8 mouse cellular contexts compared by ENCODE assay signal in the genomic region with DNA sequence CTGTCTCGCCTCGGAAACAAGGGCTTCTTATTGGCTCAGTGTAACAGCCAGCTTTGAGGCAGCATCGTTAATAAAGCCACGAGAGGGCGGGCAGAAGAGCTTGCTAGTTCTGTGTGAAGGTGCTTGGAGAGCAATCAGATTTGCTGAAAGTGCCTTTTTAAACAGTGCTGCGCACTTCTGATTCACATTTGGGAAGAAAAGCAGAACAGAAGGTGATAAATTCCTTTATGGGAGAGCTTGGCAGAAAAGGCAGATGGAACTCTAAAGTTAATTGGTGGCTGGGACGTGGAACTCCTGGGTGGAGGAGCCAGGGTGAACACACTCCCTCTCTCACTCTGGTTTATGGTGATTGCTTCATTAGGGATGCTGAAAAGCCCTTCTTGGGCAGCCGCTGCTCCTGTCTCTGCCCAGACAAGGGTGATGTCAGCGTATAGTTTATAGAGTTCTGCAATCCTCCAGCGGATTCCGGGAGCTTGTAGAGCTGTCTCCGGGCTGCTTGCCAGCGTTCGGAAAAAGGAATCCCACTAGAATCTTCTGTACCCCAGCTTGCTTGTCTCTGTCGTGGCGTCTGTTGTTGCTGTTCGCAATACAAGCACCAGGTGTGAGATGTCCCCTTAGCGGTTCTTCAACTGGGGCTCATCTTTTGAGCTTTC.
DNase-seq lines count a peak whose midpoint lies in the region; ATAC-seq lines count a peak whose summit lies in the region.

No protein-coding gene starts in this region.

- DNase-seq in hindbrain, embryonic 14.5 days (ENCODE audit: low spot score) = peak; percentile 55
- no peak for DNase-seq in hindbrain, embryonic 10.5 days (ENCODE audit: low spot score)
- peak; percentile 46 to 62 for DNase-seq in layer of hippocampus, postnatal 25 days (ENCODE audit: extremely low spot score in 1 of 2, low spot score in 1 of 2)
- peak; percentile 66 for DNase-seq in midbrain, embryonic 14.5 days
- DNase-seq in urinary bladder, postnatal 25 days (ENCODE audit: low spot score) = peak; percentile 63
- no peak for DNase-seq in spleen, adult 12 weeks (ENCODE audit: low spot score)

- ATAC-seq in hindbrain, embryonic 14.5 days (ENCODE audit: low FRiP score) = peak; percentile 80
- ATAC-seq in forebrain, embryonic 12.5 days (ENCODE audit: low FRiP score) = peak; percentile 83
- ATAC-seq in heart, embryonic 16.5 days (replicated peaks; ENCODE audit: extremely low read depth, insufficient read depth, low FRiP score) = peak; percentile 78
- no peak; the same call in 1 of the 2 replicates for ATAC-seq in midbrain, embryonic 14.5 days (ENCODE audit: low FRiP score, low TSS enrichment)

- H3K9ac ChIP-seq in hindbrain, embryonic 14.5 days = no peak overlapping the region; the same call in 1 of the 2 replicates
- no peak overlapping the region for H3K9ac ChIP-seq in forebrain, embryonic 12.5 days
- no peak overlapping the region for H3K9ac ChIP-seq in heart, embryonic 16.5 days (ENCODE audit: low read length)
- H3K9ac ChIP-seq in midbrain, embryonic 14.5 days (replicated peaks; ENCODE audit: low read length) = no peak overlapping the region

- peaks cover 10% of the 10 kb centered on the region for H3K4me1 ChIP-seq in hindbrain, embryonic 14.5 days (replicated peaks; ENCODE audit: control insufficient read depth, insufficient read depth, low read length)
- no peaks in the 10 kb centered on the region for H3K4me1 ChIP-seq in hindbrain, embryonic 10.5 days (replicated peaks)
- peaks cover 17% of the 10 kb centered on the region for H3K4me1 ChIP-seq in forebrain, embryonic 12.5 days
- H3K4me1 ChIP-seq in heart, embryonic 16.5 days (ENCODE audit: control insufficient read depth, insufficient read depth, low read length) = peaks cover 14% of the 10 kb centered on the region
- no peaks in the 10 kb centered on the region for H3K4me1 ChIP-seq in midbrain, embryonic 14.5 days (ENCODE audit: control insufficient read depth, insufficient read depth, low read length)

- H3K27me3 ChIP-seq in hindbrain, embryonic 14.5 days (ENCODE audit: control insufficient read depth, insufficient read depth, low read length) = no peaks in the 10 kb centered on the region
- no peaks in the 10 kb centered on the region; the same call in 1 of the 2 replicates for H3K27me3 ChIP-seq in hindbrain, embryonic 10.5 days (ENCODE audit: insufficient read depth, poor library complexity, severe bottlenecking)
- H3K27me3 ChIP-seq in forebrain, embryonic 12.5 days = no peaks in the 10 kb centered on the region
- no peaks in the 10 kb centered on the region for H3K27me3 ChIP-seq in heart, embryonic 16.5 days (ENCODE audit: control insufficient read depth, insufficient read depth, low read length)
- no peaks in the 10 kb centered on the region; the same call in 1 of the 2 replicates for H3K27me3 ChIP-seq in midbrain, embryonic 14.5 days (ENCODE audit: control insufficient read depth, insufficient read depth, low read length)

- peak overlapping the region; percentile 28 for H3K4me2 ChIP-seq in hindbrain, embryonic 14.5 days (replicated peaks)
- H3K4me2 ChIP-seq in forebrain, embryonic 12.5 days = peak overlapping the region; percentile 19
- peak overlapping the region; percentile 48 for H3K4me2 ChIP-seq in heart, embryonic 16.5 days (ENCODE audit: low read depth, low read length)
- peak overlapping the region; percentile 20; the same call in 1 of the 2 replicates for H3K4me2 ChIP-seq in midbrain, embryonic 14.5 days (ENCODE audit: low read length)

- H3K4me3 ChIP-seq in hindbrain, embryonic 14.5 days (replicated peaks; ENCODE audit: low read length) = no peak overlapping the region; the same call in 1 of the 2 replicates
- no peak overlapping the region for H3K4me3 ChIP-seq in hindbrain, embryonic 10.5 days
- no peak overlapping the region for H3K4me3 ChIP-seq in forebrain, embryonic 12.5 days (replicated peaks)
- H3K4me3 ChIP-seq in heart, embryonic 16.5 days (ENCODE audit: low read length) = no peak overlapping the region
- no peak overlapping the region for H3K4me3 ChIP-seq in midbrain, embryonic 14.5 days (replicated peaks; ENCODE audit: low read depth, low read length)

- no peaks in the 10 kb centered on the region for H3K36me3 ChIP-seq in hindbrain, embryonic 14.5 days (replicated peaks; ENCODE audit: control insufficient read depth, insufficient read depth)
- no peaks in the 10 kb centered on the region for H3K36me3 ChIP-seq in hindbrain, embryonic 10.5 days
- no peaks in the 10 kb centered on the region for H3K36me3 ChIP-seq in forebrain, embryonic 12.5 days (replicated peaks)
- H3K36me3 ChIP-seq in heart, embryonic 16.5 days (ENCODE audit: control insufficient read depth, insufficient read depth) = no peaks in the 10 kb centered on the region
- H3K36me3 ChIP-seq in midbrain, embryonic 14.5 days (ENCODE audit: control insufficient read depth, insufficient read depth, low read length) = no peaks in the 10 kb centered on the region

- WGBS in hindbrain, embryonic 14.5 days = 46% methylated on average over 18 of the region's 18 CpGs
- WGBS in hindbrain, embryonic 10.5 days = 72% methylated on average over 18 of the region's 18 CpGs
- WGBS in forebrain, embryonic 12.5 days = 49% methylated on average over 18 of the region's 18 CpGs
- WGBS in heart, embryonic 16.5 days = 22% methylated on average over 18 of the region's 18 CpGs
- WGBS in midbrain, embryonic 14.5 days = 57% methylated on average over 18 of the region's 18 CpGs

- H3K9me3 ChIP-seq in hindbrain, embryonic 14.5 days (ENCODE audit: control insufficient read depth, low read length) = no peaks in the 10 kb centered on the region
- H3K9me3 ChIP-seq in hindbrain, embryonic 10.5 days = no peaks in the 10 kb centered on the region
- H3K9me3 ChIP-seq in forebrain, embryonic 12.5 days = no peaks in the 10 kb centered on the region
- H3K9me3 ChIP-seq in heart, embryonic 16.5 days (replicated peaks; ENCODE audit: control insufficient read depth, low read length) = no peaks in the 10 kb centered on the region
- H3K9me3 ChIP-seq in midbrain, embryonic 14.5 days (ENCODE audit: control insufficient read depth, low read length) = no peaks in the 10 kb centered on the region

- peak overlapping the region; percentile 12; the same call in 1 of the 2 replicates for H3K27ac ChIP-seq in hindbrain, embryonic 14.5 days
- H3K27ac ChIP-seq in hindbrain, embryonic 10.5 days = no peak overlapping the region
- peak overlapping the region; percentile 68 for H3K27ac ChIP-seq in forebrain, embryonic 12.5 days
- peak overlapping the region; percentile 58 for H3K27ac ChIP-seq in heart, embryonic 16.5 days (ENCODE audit: low read length)
- H3K27ac ChIP-seq in midbrain, embryonic 14.5 days (replicated peaks; ENCODE audit: low read depth, low read length) = no peak overlapping the region

Comparison
In these comparisons a context has a peak if more than half of its experiments do, and no peak if none do; other contexts are left out.
1. DNase-seq: peak in hindbrain, embryonic 14.5 days (single experiment), layer of hippocampus, postnatal 25 days (2 of 2), midbrain, embryonic 14.5 days (single experiment) and urinary bladder, postnatal 25 days (single experiment); none in hindbrain, embryonic 10.5 days (single experiment) and spleen, adult 12 weeks (single experiment).
2. H3K27ac ChIP-seq: peak in hindbrain, embryonic 14.5 days (single experiment), forebrain, embryonic 12.5 days (single experiment) and heart, embryonic 16.5 days (single experiment); none in hindbrain, embryonic 10.5 days (single experiment) and midbrain, embryonic 14.5 days (single experiment).
3. Peak in every context shown above with its lines, with median percentiles within 50 percentile points of each other: H3K4me2 ChIP-seq.